ENCODE assay signal across 19 mouse cellular contexts in genomic region chr13:112743647-112744046, GRCm38 (mm10). TPM values are rescaled to one million over a fixed set of nuclear protein-coding genes. Genes with fewer than 3 reads are reported as not detected.
A peak's percentile ranks its signal among the peaks of the same experiment; 100 is the strongest.
DNase-seq lines count a peak whose midpoint lies in the region; ATAC-seq and TF ChIP-seq lines count a peak whose summit lies in the region.
"Had no signal": no experiment of that assay in that cellular context is flagged by ENCODE, and none has a peak within 500 bp of the region (broad histone marks: within the 10 kb centered on the region; RNA-seq: fewer than 3 reads in every experiment).

No protein-coding gene starts in this region.

- 82% methylated on average over 4 of the region's 4 CpGs for WGBS in heart, embryonic 15.5 days
- WGBS in heart, embryonic 10.5 days = 84% methylated on average over 4 of the region's 4 CpGs
- WGBS in kidney, embryonic 16.5 days = 72% methylated on average over 4 of the region's 4 CpGs
- 71% methylated on average over 4 of the region's 4 CpGs for WGBS in lung, embryonic 16.5 days
- 60% methylated on average over 4 of the region's 4 CpGs for WGBS in stomach, postnatal 0 days

- peaks cover 3% of the 10 kb centered on the region; the same call in 1 of the 2 replicates for H3K4me1 ChIP-seq in heart, embryonic 15.5 days (replicated peaks)
- H3K4me1 ChIP-seq in heart, embryonic 10.5 days = peaks cover 5% of the 10 kb centered on the region
- peaks cover 14% of the 10 kb centered on the region; the same call in 1 of the 2 replicates for H3K4me1 ChIP-seq in kidney, embryonic 16.5 days (ENCODE audit: insufficient read depth, low read length)
- H3K4me1 ChIP-seq in lung, embryonic 16.5 days (replicated peaks; ENCODE audit: control insufficient read depth, insufficient read depth, low read length) = peaks cover 12% of the 10 kb centered on the region
- H3K4me1 ChIP-seq in stomach, postnatal 0 days (replicated peaks; ENCODE audit: control insufficient read depth, insufficient read depth) = peaks cover 5% of the 10 kb centered on the region; the same call in 1 of the 2 replicates
- H3K4me1 ChIP-seq: hindbrain, embryonic 10.5 days; neural tube, embryonic 12.5 days had no signal

- no peak overlapping the region for H3K4me3 ChIP-seq in heart, embryonic 15.5 days
- no peak overlapping the region for H3K4me3 ChIP-seq in heart, embryonic 10.5 days
- no peak overlapping the region for H3K4me3 ChIP-seq in kidney, embryonic 16.5 days (ENCODE audit: low read length)
- no peak overlapping the region for H3K4me3 ChIP-seq in lung, embryonic 16.5 days (ENCODE audit: low read length)
- H3K4me3 ChIP-seq in stomach, postnatal 0 days (ENCODE audit: low read depth, low read length) = no peak overlapping the region
- H3K4me3 ChIP-seq: embryonic facial prominence, embryonic 12.5 days; hindbrain, embryonic 10.5 days; midbrain, embryonic 10.5 days; neural tube, embryonic 12.5 days; stomach, embryonic 15.5 days had no signal

- TF ChIP-seq EP300 in stomach, postnatal 0 days (optimal IDR thresholded peaks at IDR 0.05) = no peak

- no peak for TF ChIP-seq CTCF in stomach, postnatal 0 days (IDR thresholded peaks at IDR 0.05; ENCODE audit: low read depth)

- no peak for DNase-seq in heart, embryonic 10.5 days (ENCODE audit: low spot score)
- no peak for DNase-seq in kidney, adult 18-20 months
- no peak for DNase-seq in lung, adult 18-20 months
- no peak for DNase-seq in stomach, postnatal 0 days (ENCODE audit: low spot score)
- DNase-seq in natural killer cell, adult 2 months (ENCODE audit: low spot score in 2 of 2) = no peak
- DNase-seq: adrenal gland, postnatal 10 days; B cell, adult 2 months; cerebellum, adult 2 months; spleen, adult 18-20 months; thymus, postnatal 14 days had no signal

- no peak for ATAC-seq in heart, embryonic 15.5 days (replicated peaks; ENCODE audit: insufficient number of reproducible peaks, insufficient read depth, low FRiP score, low read depth)
- 0 out of 2 replicates have a peak, but pooled peaks have one; percentile 50 for ATAC-seq in kidney, embryonic 16.5 days (ENCODE audit: low FRiP score, low TSS enrichment)
- 0 out of 2 replicates have a peak, but pooled peaks have one; percentile 2 for ATAC-seq in lung, embryonic 16.5 days (ENCODE audit: low read depth)
- no peak for ATAC-seq in stomach, postnatal 0 days (ENCODE audit: low FRiP score, low TSS enrichment)
- ATAC-seq: forebrain, embryonic 16.5 days had no signal

- no peak overlapping the region for H3K9ac ChIP-seq in heart, embryonic 15.5 days
- no peak overlapping the region for H3K9ac ChIP-seq in kidney, embryonic 16.5 days (replicated peaks; ENCODE audit: low read length)
- no peak overlapping the region for H3K9ac ChIP-seq in lung, embryonic 16.5 days (ENCODE audit: low read length)
- no peak overlapping the region for H3K9ac ChIP-seq in stomach, postnatal 0 days (ENCODE audit: low read length)
- H3K9ac ChIP-seq: embryonic facial prominence, embryonic 12.5 days; neural tube, embryonic 12.5 days; stomach, embryonic 15.5 days had no signal

- H3K27me3 ChIP-seq in heart, embryonic 15.5 days = no peaks in the 10 kb centered on the region
- no peaks in the 10 kb centered on the region for H3K27me3 ChIP-seq in heart, embryonic 10.5 days (ENCODE audit: insufficient read depth, poor library complexity, severe bottlenecking)
- H3K27me3 ChIP-seq in kidney, embryonic 16.5 days (ENCODE audit: insufficient read depth, low read length) = no peaks in the 10 kb centered on the region
- no peaks in the 10 kb centered on the region for H3K27me3 ChIP-seq in lung, embryonic 16.5 days (ENCODE audit: control insufficient read depth, insufficient read depth, low read depth, low read length)
- no peaks in the 10 kb centered on the region for H3K27me3 ChIP-seq in stomach, postnatal 0 days (ENCODE audit: control insufficient read depth, insufficient read depth, low read length)
- H3K27me3 ChIP-seq: embryonic facial prominence, embryonic 12.5 days; neural tube, embryonic 12.5 days; stomach, embryonic 15.5 days had no signal

- no peak overlapping the region for H3K4me2 ChIP-seq in heart, embryonic 15.5 days
- no peak overlapping the region for H3K4me2 ChIP-seq in kidney, embryonic 16.5 days (replicated peaks; ENCODE audit: low read depth, low read length)
- H3K4me2 ChIP-seq in lung, embryonic 16.5 days (ENCODE audit: low read depth, low read length) = no peak overlapping the region
- no peak overlapping the region for H3K4me2 ChIP-seq in stomach, postnatal 0 days (replicated peaks; ENCODE audit: low read depth)
- H3K4me2 ChIP-seq: embryonic facial prominence, embryonic 12.5 days; neural tube, embryonic 12.5 days; stomach, embryonic 15.5 days had no signal

- H3K9me3 ChIP-seq in heart, embryonic 15.5 days (replicated peaks) = no peaks in the 10 kb centered on the region
- H3K9me3 ChIP-seq in heart, embryonic 10.5 days = no peaks in the 10 kb centered on the region
- no peaks in the 10 kb centered on the region for H3K9me3 ChIP-seq in kidney, embryonic 16.5 days (ENCODE audit: low read length)
- no peaks in the 10 kb centered on the region for H3K9me3 ChIP-seq in lung, embryonic 16.5 days (ENCODE audit: control insufficient read depth, low read length)
- no peaks in the 10 kb centered on the region for H3K9me3 ChIP-seq in stomach, postnatal 0 days (ENCODE audit: control insufficient read depth, low read length)
- H3K9me3 ChIP-seq: embryonic facial prominence, embryonic 12.5 days; hindbrain, embryonic 10.5 days; midbrain, embryonic 10.5 days; neural tube, embryonic 12.5 days; stomach, embryonic 15.5 days had no signal

- H3K36me3 ChIP-seq in heart, embryonic 15.5 days = no peaks in the 10 kb centered on the region
- H3K36me3 ChIP-seq in heart, embryonic 10.5 days = no peaks in the 10 kb centered on the region
- no peaks in the 10 kb centered on the region for H3K36me3 ChIP-seq in kidney, embryonic 16.5 days (ENCODE audit: insufficient read depth, low read length)
- H3K36me3 ChIP-seq in lung, embryonic 16.5 days (ENCODE audit: control insufficient read depth, insufficient read depth, low read length) = no peaks in the 10 kb centered on the region
- H3K36me3 ChIP-seq in stomach, postnatal 0 days (ENCODE audit: control insufficient read depth, insufficient read depth, low read length) = no peaks in the 10 kb centered on the region
- H3K36me3 ChIP-seq: embryonic facial prominence, embryonic 12.5 days; hindbrain, embryonic 10.5 days; midbrain, embryonic 10.5 days; neural tube, embryonic 12.5 days; stomach, embryonic 15.5 days had no signal

- 0 out of 2 replicates have a peak overlapping the region, but pooled peaks have one; percentile 3 for H3K27ac ChIP-seq in heart, embryonic 15.5 days
- no peak overlapping the region for H3K27ac ChIP-seq in heart, embryonic 10.5 days
- peak overlapping the region; percentile 29; the same call in 1 of the 2 replicates for H3K27ac ChIP-seq in kidney, embryonic 16.5 days (ENCODE audit: low read length)
- peak overlapping the region; percentile 80 for H3K27ac ChIP-seq in lung, embryonic 16.5 days (ENCODE audit: low read length)
- peak overlapping the region; percentile 31; the same call in 1 of the 2 replicates for H3K27ac ChIP-seq in stomach, postnatal 0 days (replicated peaks)
- H3K27ac ChIP-seq: embryonic facial prominence, embryonic 12.5 days; hindbrain, embryonic 10.5 days; neural tube, embryonic 12.5 days had no signal

RNA-seq across cellular contexts. Expression of gene Plpp1, which starts 56.9 kb away (rescaled TPM):
- 54.1 and 61.2 TPM in 2 replicates for polyA plus RNA-seq in heart, embryonic 15.5 days (2015; fragmentation: Nextera tagmentation; extraction: Ambion mirVana)
- polyA plus RNA-seq in heart, embryonic 10.5 days (2016; fragmentation: Nextera tagmentation; extraction: Ambion mirVana) = 39.6 and 41.3 TPM in 2 replicates
- polyA plus RNA-seq in kidney, embryonic 16.5 days (2015; fragmentation: Nextera tagmentation; extraction: Ambion mirVana) = 103 and 120 TPM in 2 replicates
- polyA plus RNA-seq in lung, embryonic 16.5 days (2015; fragmentation: Nextera tagmentation; extraction: Ambion mirVana) = 81.5 and 90.8 TPM in 2 replicates
- polyA plus RNA-seq in stomach, postnatal 0 days (2015; fragmentation: Nextera tagmentation; extraction: Ambion mirVana) = 126 and 137 TPM in 2 replicates

Comparison
In these comparisons a context has a peak if more than half of its experiments do, and no peak if none do; other contexts are left out.
1. ATAC-seq: peak in kidney, embryonic 16.5 days (single experiment) and lung, embryonic 16.5 days (single experiment); none in heart, embryonic 15.5 days (single experiment) and stomach, postnatal 0 days (single experiment).